Mouse (Mus musculus): ENCODE measurements around the gene Rassf2.

DNA sequence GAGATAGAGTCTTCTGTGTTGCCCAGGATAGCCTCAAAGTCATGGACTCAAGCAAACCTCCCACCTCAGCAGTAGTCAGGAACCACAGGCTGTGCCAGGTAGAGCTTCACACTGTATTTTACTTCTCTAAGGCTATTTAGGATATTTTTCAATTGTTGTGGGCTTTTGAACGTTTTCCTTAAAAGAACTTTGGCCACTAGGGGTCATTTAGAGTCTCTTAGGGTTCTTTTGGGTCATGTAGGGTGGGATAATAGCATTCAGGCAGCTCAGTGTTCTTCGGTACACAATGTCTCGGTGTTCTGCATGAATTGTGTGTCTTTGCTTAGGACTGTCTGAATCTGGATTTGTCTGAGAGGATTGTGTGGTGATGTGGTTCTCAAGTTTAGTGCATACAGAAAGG is 42.1 kb downstream of the Rassf2 start:
- TF ChIP-seq CTCF (IDR thresholded peaks at IDR 0.05; ENCODE audit: low read depth) = peak; percentile 42; the same call in 1 of the 2 replicates
- no peak for TF ChIP-seq EP300 (IDR thresholded peaks at IDR 0.05; ENCODE audit: low read depth)
